Mouse (Mus musculus) ovary, postnatal 14 days (tissue): ENCODE results near the gene Helt.

ENCODE experiments used
- DNase-seq: peaks from one replicate; pipeline ENCODE4 v3.0.0; 2022; ENCODE audit warnings: low spot score

Gene Helt

DNA sequence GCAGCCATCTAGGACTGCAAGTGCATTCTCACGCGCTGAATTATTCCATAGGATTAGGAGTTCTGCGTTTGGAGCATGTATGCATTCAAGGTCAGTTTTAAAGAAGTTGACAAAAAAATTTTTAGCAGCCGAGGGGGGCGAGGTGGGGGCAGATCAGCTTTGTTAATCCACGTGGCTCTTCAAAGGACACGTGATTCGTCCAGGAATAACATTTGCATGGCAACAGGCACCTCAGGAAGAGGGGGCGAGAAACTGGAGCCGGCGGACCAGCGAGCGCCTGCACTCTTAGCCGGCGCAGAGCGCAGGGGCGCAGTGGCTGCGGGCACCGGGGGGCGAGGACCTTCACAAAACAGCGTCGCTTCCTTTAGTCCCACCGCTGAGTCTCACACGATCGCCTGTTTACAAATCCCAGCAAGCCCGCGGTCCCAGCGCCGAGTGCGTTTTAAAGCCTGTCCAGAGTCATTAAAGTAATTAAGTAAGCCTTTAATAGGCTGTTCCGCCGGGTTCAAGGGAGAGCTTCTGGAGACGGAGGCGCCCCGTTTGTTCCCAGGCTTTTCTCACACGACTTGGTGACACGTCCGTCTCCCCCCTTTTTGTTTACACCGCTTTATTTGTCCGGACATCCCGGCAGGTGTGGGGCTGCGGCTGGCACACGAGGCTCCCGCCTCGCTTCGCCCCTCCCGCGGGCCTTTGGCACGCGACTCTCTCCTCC is at the start of gene Helt:
TSS of gene Helt (minus strand) at position 491 of the 712 bp plus-strand sequence.
- no peak for DNase-seq

DNA sequence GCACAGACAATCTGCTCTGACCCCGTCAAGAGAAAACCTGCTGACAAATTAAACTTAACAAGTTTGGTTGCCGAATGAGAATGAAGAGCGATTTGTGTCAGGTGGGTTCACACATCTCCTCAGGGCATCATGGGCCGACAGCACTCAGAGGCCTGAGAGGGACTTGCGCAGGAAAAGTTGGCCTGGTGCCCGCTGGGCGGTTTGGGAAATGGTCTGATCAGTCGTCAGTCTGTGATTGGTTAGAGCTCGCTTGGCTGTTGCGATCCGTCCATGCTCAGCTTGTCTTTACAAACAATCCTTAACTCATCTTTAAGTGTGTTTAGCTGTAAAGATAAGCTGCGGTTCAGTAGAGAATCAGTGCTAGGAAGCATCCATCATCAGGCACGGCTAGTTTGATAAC is 47.8 kb upstream of the Helt start:
- DNase-seq: no peak

DNA sequence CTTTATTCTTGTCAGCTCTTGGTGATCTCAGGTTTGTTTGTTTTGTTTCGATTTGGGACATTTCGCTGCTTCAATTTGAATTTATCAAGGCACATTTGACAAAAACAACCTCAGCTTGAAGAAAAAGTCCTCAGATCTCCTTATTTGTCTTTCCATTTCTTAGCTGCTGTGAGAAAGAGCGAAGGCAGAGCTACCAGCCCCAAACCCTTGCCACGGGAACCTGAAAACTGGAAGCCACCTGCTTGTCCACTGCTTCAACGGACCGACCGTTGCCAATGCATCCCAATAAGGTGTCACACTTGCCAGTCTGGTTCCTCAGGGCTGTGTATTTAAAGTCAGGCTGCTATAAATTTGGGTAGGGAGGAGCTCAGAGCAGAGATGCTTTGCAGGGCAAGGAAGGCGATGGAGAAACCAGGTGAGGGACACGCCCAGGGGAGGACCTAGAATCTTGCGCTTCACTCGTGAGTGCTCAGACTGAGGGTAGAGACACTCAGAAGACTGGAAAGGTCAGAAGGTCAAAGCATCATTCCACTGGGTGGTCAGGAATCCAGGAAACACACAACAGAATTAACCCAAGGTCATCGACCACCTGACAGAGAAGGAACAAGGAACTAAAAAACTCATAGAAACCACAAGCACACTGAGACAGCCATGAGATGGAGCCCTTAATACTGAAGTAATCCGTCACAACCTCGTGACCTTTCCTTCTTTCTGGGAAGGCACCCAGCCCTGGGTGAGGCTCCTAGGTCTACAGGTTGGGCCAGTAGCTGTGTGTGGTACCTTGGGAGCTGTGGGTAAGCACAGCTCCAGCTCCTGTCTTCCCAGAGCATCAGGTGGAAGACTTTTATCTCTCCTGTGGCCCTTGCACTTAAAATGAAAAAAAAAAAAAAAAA is 46.2 kb upstream of the Helt start:
- DNase-seq: no peak

DNA sequence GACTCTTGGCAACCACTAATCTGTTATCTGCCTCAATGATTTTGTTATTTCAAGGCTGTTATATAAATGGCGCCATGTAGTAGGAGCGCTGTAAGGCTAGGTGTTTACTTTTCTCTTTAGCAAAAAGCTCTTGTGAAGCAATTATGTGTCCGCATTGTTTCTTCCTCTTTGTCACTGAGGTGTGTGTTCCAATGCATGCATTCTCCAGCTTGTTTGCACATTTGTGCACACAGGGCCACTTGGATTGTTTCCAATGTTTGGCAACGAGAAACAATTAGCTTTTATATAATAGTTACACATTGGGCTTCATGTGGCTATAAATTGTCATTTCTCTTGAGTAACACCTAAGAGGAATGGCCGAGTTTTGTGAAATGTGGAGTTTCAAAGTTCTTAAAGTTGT is 44.8 kb upstream of the Helt start:
- DNase-seq: no peak

DNA sequence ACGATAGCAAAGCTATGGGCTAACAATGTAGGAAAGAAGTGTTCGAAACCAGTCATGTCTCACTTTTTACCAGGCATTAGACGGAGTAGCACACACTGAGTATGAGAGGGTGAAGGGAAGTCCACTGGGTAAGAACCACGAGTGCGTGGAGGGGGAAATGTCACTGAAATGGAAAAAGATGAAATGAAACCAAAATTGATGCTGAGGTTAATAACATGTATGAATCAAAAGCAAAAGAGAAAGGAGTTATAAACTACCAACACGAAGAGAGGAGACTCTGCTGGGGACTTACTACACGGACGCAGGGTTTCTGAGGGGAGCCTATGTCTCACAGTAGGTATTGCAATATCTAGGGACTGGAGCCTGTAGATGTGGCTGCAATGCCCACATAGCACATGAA is 41.9 kb upstream of the Helt start:
- no peak for DNase-seq

DNA sequence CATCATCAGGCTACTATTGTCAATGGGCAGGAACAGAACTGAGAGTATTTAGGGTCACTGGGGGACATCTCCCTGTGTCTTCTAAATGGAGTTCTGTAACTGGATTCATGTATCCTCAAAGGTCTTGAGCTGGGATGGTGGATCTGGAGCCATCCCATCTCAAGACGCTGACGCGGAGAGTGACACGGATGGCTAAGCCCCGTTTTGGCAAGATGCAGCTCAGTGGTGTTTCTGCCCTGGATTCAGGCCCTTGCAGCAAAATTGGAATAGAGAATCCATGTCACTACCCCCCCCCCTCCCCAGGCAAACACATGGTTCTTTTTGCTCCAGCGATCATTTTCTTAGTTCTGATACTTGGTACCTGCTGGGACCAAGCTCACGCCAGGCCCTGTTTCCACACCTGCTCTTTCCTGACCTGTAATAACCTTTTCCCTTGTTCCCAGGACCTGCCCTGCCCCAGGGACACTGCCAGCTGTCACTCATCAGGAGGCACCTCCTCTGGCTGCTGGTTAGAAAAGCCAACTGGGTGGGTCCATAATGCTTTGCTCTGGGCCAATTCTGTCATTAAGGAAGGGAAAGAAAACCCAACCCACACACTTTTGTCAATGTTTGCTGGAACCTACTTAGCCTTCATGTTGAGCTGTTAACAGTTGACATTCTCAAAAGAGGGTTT is 38.1 kb upstream of the Helt start:
- DNase-seq: no peak

DNA sequence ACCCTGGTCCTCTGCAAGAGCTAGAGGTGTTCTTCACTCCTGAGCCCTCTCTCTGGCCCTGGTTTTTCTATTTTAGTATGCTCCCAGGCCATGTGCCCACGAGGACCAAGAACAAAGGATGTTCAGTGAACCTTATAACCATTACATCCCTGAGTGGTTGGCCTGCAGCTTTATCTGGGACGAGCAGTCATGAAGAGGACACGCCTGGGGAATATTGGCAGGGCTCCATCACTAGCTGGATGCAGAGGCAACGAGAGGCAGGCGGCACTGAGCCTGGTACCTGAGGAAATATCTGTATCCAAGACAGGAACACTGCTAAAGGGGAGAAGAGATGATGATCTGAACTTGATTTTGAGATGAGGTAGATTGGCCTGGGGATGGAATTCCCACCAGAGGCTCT is 37.3 kb upstream of the Helt start:
- no peak for DNase-seq

DNA sequence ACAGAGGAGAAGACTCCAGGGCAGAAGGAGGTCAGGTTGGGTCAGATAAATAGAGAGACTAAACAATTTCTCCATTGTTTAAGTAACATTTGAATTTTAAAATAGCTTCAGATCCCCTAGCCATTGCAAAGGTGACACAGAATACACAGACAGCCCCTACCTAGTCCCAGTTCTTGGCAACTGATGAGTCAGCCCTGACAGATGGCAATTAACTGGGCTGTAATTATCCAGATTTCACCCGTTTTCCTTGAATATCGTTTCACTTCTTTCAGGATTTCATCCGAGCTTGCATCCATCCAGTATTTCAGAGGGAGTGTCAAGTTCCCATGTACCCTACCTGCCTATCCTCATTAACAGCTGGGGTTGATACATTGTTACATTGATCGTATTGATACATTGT is 34.9 kb upstream of the Helt start:
- DNase-seq: no peak

DNA sequence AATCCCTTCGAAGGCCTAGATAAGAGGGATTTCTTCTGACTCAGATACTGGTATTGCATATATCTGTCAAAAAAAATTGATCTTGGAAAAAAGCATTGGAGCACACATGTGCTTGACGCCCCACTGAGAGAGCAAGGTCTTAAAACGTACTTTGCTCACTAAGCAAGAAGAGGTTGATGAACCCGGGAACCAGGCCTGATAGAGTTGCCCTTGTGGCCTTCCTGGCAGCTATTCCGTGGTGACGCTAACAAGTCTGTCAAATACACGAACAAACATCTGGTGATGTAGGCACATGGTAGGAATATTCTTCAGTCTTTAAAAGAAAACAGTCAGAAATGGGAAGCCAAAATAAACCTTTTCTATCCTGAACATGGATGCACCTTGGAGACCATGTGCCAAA is 32.8 kb upstream of the Helt start:
- DNase-seq: no peak

DNA sequence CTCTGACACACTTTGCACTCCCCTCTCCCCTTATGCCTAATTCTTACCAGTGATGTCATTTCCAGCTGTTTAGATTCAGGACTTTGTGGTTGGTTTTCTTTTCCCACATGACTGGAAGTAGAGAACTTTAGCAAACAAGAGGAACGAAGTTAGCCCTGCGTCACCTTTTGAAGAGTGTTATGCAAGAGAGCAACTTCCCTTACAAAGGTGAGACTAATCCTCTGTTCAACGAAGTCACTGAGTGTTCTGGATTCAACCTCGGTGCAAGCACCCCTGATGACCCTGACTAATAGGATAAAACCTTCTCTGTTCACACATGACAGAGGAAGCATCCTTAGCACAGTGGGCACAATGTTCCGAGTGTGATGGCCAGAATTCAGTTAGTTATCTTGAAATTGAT is 32.2 kb upstream of the Helt start:
- no peak for DNase-seq

DNA sequence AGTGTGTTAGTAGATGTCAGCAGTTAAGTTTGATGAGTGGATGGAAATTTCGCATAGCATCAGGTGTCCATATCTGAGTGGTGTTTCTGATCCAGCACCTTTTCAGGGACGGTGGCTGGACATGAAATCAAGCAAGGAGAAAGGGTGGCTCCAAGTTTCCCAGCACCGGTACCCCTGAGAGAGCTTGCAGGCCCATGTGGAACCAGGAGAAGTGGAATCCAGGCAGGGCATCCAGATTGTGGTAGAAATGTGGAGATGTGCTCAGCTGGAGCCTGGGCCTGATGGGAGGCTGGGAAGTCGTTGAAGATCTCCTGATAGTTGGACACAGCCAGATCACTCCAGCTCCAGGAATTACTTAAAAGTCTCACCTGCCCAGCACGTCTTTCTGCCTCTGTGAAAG is 30.2 kb upstream of the Helt start:
- no peak for DNase-seq

DNA sequence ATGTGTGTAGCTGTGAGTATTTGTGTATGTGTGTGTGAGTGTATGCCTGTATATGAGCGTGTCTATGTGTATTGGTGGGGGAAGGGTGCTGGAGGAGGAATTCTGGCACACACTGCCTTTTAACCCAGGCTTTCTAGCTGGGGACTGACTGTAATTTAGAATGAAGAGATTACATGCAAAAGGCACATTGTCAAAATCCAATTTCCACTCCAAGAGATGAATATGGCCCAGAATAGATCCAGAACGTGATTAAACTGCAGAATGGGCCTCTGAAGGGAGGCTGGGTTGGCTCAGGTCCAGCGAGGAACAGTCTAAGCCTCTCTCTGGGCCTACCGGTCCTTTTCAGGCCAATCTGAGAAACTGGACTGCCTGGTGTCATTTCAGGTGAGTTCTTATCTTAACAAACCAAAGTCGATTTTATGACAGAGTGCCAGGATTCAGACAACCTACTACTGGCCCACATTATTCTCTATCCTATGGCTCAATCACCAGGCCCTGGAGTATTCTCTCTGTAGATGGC is 29.3 kb upstream of the Helt start:
- DNase-seq: no peak

DNA sequence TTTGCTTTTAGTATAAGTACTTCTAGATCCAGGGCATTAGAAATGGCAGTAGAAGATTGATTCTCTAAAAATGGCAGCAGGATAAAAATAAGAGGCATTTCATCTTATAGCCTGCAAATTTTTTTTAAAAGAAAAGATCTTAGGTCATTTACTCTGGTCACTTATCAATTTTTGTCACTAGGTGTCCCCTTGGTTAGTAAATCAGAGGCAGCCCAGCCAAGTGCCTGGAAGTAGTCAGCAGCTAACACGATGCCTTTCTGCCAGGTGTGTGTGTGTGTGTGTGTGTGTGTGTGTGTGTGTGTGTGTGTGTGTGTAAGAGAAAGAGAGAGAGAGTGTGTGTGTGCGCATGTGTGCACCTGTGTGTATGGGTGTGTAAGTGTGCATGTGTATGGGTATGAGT is 28.4 kb upstream of the Helt start:
- DNase-seq: no peak

DNA sequence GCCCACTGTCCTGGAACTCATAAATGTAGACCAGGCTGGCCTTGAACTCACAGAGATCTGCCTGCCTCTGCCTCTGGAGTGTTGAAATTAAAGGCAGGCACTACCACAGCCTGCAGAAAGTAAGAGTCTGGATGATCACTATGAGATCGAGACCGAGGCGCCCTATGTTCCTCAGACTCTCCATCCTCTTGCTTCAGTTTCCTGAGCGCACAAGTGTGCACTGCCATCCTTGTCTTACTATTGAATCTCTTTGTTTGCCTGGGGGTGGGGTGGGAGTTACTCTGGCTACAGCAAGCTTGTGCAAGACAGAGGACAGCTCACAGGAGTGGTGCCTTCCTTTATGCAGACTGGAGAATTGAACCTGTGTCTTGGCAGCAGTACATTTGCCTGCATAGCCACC is 27.9 kb upstream of the Helt start:
- DNase-seq: no peak

DNA sequence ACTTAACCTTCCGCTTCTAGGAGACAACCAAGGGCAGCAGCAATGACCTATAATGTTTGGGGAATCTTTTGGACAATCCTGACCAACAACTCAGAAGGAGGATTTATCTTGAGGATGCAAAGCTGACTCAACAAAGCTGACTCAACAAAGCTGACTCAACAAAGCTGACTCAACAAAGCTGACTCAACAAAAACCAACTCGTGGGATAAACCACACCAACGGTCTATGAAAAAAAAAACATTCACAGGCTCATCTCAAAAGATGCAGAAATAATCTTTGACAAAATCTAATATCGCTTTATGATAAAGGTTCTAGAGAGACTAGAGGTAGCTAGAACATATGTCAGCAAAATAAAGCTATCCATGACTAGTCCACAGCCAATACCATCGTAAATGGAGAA is 24.3 kb upstream of the Helt start:
- no peak for DNase-seq

DNA sequence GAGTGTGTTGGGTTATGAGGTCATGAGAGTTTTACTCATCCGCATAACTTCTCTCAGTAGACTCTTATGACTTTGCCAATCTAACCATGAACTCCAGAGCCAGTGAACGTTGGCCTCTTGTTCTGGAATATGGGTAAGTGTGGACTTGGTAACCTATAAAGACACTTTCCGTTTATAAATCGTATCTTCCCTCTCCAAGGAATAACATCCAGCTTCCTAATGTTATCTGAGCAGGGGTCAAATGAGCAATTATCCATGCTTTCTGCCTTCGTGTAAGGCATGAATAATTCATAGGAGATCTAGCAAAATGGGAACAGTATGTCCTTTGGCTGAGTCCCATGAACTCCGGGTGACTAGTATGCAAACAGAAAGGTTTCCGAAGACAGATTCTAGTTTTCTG is 22.7 kb upstream of the Helt start:
- DNase-seq: no peak

DNA sequence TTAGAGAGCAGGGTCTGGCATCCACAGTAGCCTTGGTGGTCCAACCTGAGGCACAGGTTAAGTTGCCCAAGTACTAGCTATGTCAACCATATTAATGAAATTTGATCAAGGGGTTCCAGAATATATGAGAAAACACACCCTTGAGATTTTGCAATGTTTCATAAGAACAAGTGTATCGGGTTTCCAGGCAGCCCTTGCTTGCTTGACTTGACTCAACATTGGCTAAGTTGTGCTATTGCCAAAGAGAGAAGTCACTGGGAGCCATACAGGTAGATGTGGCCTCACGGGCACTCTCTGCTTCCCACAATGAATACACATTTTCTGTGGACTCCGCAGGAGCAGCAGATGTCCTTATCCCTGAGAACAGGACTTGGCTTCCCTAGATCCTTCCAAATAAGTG is 19.3 kb upstream of the Helt start:
- no peak for DNase-seq

DNA sequence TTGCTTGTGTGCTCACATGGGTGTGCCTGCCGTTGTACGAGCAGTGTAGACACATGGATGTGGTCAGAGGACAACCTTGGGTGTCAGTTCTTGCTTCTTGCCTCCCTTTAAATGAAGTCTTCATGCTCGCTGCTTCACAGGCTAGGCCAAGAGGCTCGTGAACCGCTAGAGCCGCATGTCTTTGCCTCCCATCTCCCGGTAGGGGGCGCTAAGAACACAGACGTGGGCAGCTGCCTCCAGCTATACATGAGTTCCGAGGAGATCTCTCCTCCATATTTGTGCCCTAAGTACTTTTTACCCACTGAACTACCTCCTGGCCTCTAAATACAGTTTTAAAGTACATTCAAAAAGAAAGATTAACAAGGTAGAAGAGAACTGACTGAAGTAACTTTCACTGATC is 16.7 kb upstream of the Helt start:
- DNase-seq: peak; percentile 78

DNA sequence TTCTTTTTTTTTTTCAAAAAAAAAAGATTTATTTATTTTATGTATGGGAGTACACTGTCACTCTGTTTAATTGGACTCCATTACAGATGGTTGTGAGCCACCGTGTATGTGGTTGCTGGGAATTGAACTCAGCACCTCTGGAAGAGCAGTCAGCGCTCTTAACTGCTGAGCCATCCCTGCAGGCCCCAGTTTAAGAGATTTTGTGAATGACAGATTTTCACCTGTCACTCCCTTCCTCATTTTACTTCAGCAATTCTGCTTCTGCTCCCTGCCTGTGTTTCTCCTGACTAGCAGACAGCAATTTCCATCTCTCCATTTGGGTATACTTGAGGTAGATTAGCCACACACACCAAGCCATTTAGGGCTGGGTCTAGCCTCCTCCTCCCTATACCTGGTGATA is 13.7 kb upstream of the Helt start:
- DNase-seq: no peak

DNA sequence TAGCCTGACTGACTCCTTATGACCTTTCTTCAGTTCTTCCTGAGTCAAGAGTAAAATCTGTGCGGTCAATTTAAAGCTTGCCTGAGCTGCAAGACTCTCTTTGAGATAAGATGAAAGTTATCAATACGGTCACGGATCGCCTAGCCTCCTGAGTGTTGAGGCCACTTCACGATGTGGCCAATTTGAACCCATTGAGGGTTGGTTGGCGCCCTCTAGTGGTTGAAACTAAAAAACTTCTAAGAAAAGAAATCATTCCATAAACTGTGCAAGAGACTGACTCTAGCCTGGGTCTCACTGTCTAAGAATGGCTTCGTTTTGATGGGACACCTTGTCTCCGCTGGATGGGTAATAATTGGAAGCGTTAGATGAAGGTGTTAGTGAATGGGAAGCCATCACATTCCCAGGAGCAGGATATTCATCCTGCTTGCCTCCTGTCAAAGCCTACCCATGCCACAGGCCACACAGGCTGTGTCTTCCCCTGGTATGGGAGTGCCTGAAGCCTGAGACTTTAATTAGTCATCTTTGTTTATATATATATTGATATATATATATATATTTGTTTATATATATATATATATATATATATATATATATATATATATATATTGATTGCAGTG is 11.4 kb upstream of the Helt start:
- DNase-seq: peak; percentile 41

DNA sequence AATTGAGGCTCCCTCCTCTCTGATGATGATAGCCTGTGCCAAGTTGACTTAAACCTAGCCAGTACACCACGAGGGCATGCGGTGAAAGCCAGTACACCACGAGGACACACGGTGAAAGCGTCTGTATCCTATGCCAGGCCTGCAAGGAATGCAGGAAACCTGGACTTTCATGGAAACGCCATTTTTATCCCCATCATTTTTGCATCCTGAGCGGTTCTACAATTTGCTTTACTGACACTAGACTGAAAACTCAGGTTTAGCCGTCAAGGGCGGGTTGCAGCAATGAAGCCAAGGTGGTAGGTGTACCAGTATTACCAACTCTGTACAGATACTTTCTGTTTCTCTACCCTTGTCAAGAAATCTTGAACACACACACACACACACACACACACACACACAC is 7.7 kb upstream of the Helt start:
- DNase-seq: no peak

DNA sequence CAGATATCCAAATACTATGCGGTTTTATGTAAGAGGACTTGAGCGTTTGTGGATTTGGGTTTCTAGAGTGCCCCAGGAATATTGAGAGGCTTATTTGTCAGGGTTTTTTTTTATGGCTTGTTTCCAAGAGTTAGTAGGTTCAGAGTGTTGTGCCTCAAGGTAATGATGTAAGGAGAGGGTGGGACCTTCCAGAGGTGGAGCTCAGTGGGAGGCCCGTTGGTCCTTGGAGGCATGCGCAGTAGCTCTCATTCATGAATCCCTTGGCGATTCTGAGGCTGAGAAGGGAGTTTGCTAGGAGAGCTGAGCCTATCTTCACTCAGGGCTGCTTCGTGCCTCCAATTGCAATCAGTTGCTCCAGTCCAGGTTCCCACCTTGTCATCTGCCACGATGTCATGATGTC is 4.4 kb upstream of the Helt start:
- DNase-seq: no peak
